Mouse (Mus musculus) limb, embryonic 12.5 days (tissue): Measurements from ENCODE around the gene Tmie. TPM values are rescaled to one million over a fixed set of nuclear protein-coding genes. Genes with fewer than 3 reads are reported as not detected.

Experiments
- ATAC-seq: fragments of 200-750 bp; cut with Nextera tagmentation; 2 replicates; pipeline ENCODE4 v1.8.0; 2017; ENCODE audit warnings: low read depth, moderate TSS enrichment; ENCODE audit not compliant: insufficient number of reproducible peaks, insufficient read depth, low FRiP score, low TSS enrichment
- H3K27ac ChIP-seq: fragments of 300-500 bp; sonication (generic); 2 replicates; pipeline ENCODE4 v1.5.1; 2016; ENCODE audit warnings: mild to moderate bottlenecking, moderate library complexity
- H3K27me3 ChIP-seq: fragments of 300-500 bp; sonication (generic); 2 replicates; pipeline ENCODE4 v1.6.1; 2016; ENCODE audit warnings: mild to moderate bottlenecking, moderate library complexity
- H3K36me3 ChIP-seq: fragments of 300-500 bp; sonication (generic); 2 replicates; pipeline ENCODE4 v1.6.1; 2016; ENCODE audit warnings: mild to moderate bottlenecking, moderate library complexity
- H3K4me1 ChIP-seq: fragments of 300-500 bp; sonication (generic); replicated peaks from 2 replicates; pipeline ENCODE4 v1.6.1; 2016
- H3K4me2 ChIP-seq: fragments of 300-500 bp; sonication (generic); 2 replicates; pipeline ENCODE4 v1.6.1; 2016; ENCODE audit warnings: mild to moderate bottlenecking, moderate library complexity
- H3K4me3 ChIP-seq: fragments of 300-500 bp; sonication (generic); replicated peaks from 2 replicates; pipeline ENCODE4 v1.5.1; 2016; ENCODE audit warnings: mild to moderate bottlenecking
- H3K9ac ChIP-seq: fragments of 300-500 bp; sonication (generic); replicated peaks from 2 replicates; pipeline ENCODE4 v1.6.1; 2016; ENCODE audit warnings: mild to moderate bottlenecking, moderate library complexity
- H3K9me3 ChIP-seq: fragments of 300-500 bp; sonication (generic); 2 replicates; pipeline ENCODE4 v1.6.1; 2016; ENCODE audit warnings: mild to moderate bottlenecking, moderate library complexity
- WGBS: fragments of 180-500 bp; shearing (Covaris S2); methylation state at CpG from one replicate; pipeline ENCODE4 v1.1.7; 2016; 5-methylcytosine and 5-hydroxymethylcytosine counted together
- polyA plus RNA-seq: library from polyadenylated mRNA; unstranded; fragments of >200 nt; fragmentation: Nextera tagmentation; extraction: Ambion mirVana; gene quantifications from 2 replicates; pipeline ENCODE4 v1.2.1, GENCODE M21; 2016

Tmie gene
- polyA plus RNA-seq, 1 experiment from 2014 or later = 0.87 TPM

DNA sequence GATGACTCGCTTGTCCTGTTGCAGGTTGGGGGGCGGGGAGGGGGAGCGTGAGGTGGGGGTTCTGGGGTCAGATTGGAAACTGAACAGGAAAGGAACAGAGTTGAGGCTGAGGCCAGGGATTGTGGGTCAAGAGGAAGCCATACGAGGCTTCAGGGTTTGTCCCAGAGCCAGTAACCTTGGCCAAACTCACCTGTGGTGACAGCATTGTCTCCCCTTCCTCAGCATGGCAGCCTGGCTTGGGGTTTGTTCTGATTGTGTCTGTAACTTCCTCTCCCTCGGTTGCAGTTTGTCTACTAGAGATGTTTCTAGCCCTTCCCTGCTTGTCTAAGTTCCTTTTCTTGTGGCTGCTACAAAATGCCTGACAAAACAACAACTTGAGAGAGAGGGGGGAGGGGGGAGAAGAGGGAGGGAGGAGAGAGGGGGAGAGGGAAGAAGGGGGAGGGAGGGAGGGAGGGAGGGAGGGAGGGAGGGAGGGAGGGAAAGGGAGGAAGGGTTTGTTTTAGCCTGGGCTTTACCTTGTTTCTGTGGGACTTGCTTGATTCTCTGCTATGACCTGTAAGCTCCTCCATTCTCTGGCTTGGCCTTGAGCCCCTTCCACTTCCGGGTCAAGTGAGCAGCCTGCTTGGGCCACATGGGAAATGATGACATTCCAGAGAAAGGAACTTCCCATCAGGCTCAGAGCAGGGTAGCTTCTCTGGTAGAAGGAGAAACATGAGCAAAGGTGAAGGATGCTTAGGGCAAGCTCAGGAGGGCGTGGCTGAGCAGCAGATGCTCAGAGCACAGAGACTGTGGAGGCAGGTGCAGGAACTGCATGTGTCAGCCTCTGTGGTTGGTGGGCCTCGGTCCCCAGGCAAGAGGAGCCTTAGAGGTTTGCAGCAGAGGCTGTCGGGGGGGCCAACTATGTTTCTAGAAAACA, 7.7 kb upstream of the Tmie start:
- ATAC-seq = no peak
- 61% methylated on average over 9 of the region's 9 CpGs for WGBS
- Histone ChIP-seq H3K9ac (no peak overlapping the region), H3K4me3 (no peak overlapping the region), H3K36me3 (no peaks in the 10 kb centered on the region), H3K27ac (no peak overlapping the region), H3K9me3 (no peaks in the 10 kb centered on the region), H3K4me1 (peaks cover 9% of the 10 kb centered on the region; the same call in 1 of the 2 replicates), H3K4me2 (no peak overlapping the region), H3K27me3 (0 out of 2 replicates have a peak, but pooled peaks cover under 1% of the 10 kb centered on the region)

DNA sequence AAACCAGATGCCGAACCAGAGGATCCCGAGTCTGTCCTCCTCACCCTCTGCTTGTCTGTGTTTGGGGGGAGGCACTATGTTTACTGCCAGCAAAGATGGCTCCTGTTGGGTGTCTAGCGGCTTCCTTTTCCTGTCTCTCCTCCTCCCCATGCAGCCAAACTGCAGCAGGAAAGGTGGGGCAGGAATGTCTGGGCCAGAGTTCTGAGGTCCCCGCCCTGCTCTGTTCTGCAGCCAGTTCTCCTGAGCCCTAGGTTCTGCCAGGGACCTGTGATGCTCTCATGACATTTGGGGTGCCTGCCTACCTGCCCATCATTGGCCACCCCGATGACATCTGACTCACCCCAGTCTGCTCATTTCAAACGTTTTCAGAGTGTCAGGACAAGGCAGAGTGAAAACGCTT, 2.0 kb upstream of the Tmie start:
- Histone ChIP-seq H3K27me3 (peaks cover 54% of the 10 kb centered on the region), H3K4me2 (no peak overlapping the region), H3K9ac (no peak overlapping the region), H3K9me3 (no peaks in the 10 kb centered on the region), H3K4me3 (no peak overlapping the region), H3K36me3 (no peaks in the 10 kb centered on the region), H3K27ac (no peak overlapping the region), H3K4me1 (peaks cover 11% of the 10 kb centered on the region; the same call in 1 of the 2 replicates)
- 68% methylated on average over 7 of the region's 7 CpGs for WGBS
- ATAC-seq = no peak

DNA sequence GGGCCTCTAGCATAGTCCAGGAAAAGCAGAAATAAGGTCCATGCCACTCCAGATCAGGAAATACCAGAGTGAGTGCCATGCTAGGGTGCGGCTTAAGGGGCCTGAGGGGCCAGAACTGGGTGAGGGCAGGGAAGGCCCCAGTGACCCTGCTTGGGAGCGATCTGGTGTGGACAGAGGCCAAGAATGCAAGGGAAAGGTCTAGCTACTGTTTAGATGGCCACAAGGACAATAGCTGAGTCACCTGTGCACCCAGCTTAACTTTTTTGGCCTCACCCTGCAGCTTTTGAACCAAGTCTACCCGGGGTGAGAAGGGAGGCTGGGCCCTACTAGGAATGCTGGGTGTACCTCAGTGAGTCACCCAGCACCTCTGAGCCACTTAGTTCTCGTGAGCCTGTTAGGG, 859 bp upstream of the Tmie start:
- H3K27me3 ChIP-seq = peaks cover 54% of the 10 kb centered on the region
- H3K27ac ChIP-seq = no peak overlapping the region

DNA sequence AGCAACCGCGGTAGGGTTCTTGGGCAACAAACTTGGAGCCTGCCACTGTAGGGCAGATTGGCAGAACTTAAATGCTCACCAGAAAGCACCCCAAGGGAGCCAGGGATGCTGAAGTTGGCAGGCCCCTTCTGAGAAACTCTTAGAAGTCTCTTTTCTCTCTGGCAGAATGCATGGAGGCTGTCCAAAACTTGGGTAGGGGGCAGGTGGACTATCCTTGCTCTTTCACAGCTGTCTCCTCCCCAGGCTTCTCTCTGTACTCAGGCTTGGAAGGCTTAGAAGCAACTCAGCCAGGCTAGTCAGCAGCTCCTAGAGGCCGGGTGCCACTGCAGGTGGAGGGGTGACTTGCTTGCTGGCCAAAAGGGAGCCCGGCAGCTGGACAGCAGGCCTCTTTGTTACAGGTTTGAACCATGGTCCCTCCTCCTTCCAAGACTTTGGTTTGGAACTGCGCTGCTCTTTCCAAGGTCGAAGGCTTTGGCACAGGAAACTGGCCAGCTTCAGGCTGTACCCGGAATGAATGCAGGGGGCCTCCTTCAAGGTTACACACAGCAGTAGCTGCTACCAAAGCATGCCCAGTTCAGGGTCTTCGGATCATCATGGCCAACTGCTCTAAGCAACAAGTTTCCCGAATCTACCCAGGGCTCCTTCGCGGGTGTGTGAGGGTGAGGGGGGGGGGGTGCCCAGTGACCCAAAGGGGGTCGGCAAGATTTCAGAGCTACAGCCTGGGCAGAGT, 557 bp downstream of the Tmie start, which contains the start of gene Als2cl:
TSS of gene Als2cl (plus strand) at position 680 of the 730 bp plus-strand sequence.
- Histone ChIP-seq H3K4me1 (peaks cover 23% of the 10 kb centered on the region), H3K27ac (0 out of 2 replicates have a peak within 1 kb of the TSS, but pooled peaks have one; percentile 1), H3K9ac (peak within 1 kb of the TSS; percentile 67), H3K4me3 (peak within 1 kb of the TSS; percentile 58), H3K27me3 (peaks cover 64% of the 10 kb centered on the region), H3K4me2 (peak within 1 kb of the TSS; percentile 84), H3K9me3 (no peaks in the 10 kb centered on the region), H3K36me3 (no peaks in the 10 kb centered on the region)
- ATAC-seq = peak; percentile 26; the same call in 1 of the 2 replicates
- 12% methylated on average over 12 of the region's 12 CpGs for WGBS

More for the DNA sequence above, 859 bp upstream of the Tmie start:
- ATAC-seq = no peak
- peaks cover 11% of the 10 kb centered on the region; the same call in 1 of the 2 replicates for H3K4me1 ChIP-seq
- H3K36me3 ChIP-seq = no peaks in the 10 kb centered on the region
- H3K9ac ChIP-seq = peak overlapping the region; percentile 67
- peak overlapping the region; percentile 58 for H3K4me3 ChIP-seq
- H3K9me3 ChIP-seq = no peaks in the 10 kb centered on the region
- WGBS = 78% methylated on average over 4 of the region's 4 CpGs
- H3K4me2 ChIP-seq = peak overlapping the region; percentile 84

DNA sequence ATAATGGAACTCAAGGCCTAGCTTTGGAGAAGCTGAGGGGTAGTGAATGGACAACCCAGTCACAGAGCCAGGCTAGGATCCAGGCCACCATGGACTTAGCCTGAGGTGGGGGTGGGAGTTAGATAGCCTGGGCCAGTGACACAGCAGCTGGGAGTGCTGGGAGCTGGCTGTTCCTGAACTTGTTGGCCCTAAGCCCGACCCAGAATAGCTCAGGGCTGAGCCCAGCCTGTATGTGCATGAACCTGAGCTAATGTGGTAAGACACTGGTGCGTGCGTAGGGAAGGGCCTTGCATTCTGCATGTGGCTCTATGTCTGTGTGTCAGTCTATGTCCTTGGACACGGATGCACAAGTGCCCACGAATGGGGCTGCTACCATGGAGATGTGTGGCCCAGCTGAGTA, 2.0 kb downstream of the Tmie start:
- Histone ChIP-seq H3K4me1 (peaks cover 33% of the 10 kb centered on the region), H3K9me3 (no peaks in the 10 kb centered on the region), H3K4me2 (no peak overlapping the region), H3K36me3 (no peaks in the 10 kb centered on the region), H3K27ac (no peak overlapping the region), H3K27me3 (peaks cover 79% of the 10 kb centered on the region), H3K4me3 (no peak overlapping the region), H3K9ac (no peak overlapping the region)
- ATAC-seq = no peak
- WGBS = 84% methylated on average over 5 of the region's 5 CpGs

DNA sequence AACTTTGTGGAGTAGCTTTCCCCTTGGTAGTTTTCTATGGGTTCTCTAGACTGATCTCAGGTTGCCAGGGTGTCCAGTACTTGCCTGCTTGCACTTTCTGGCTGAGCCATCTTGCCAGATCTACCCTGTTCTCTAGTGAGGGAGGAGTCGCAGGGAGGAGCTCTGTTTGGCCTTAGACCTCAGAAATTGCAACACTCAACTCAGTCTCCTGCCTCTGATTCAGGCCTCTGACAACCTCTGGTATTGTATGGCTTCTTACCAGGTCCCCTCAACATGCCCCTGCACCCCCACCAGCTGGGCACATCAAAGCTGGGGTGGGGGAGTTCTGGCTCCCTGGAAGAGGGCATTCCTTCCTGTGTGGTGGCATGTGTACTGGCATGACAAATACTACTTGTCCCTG, 2.6 kb downstream of the Tmie start:
- Histone ChIP-seq H3K4me2 (no peak overlapping the region), H3K36me3 (no peaks in the 10 kb centered on the region), H3K27ac (no peak overlapping the region), H3K4me1 (peaks cover 33% of the 10 kb centered on the region), H3K27me3 (peaks cover 81% of the 10 kb centered on the region), H3K9ac (no peak overlapping the region), H3K4me3 (no peak overlapping the region), H3K9me3 (no peaks in the 10 kb centered on the region)
- no peak for ATAC-seq
- WGBS = 96% methylated on average over 1 of the region's 1 CpGs

DNA sequence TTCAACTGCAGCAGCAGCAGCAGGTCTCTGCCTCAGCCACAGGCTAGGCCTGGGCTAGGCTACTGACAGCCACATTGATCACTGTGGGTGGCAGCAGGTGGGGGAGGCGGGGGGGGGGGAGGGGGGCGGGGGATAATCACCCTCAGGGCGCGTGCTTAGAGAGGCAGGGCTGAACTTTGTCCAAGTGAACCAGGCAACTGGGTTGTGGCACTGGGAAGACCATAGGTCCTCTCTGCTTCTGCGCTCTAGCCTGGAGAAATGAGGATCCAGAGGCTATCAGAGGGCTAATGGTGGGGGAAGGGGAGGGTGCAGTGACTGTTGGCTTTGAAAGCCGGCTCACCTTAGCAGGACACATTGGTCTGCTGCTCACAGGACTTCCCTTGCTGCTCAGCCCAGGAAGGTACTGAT, 4.6 kb downstream of the Tmie start:
- peaks cover 70% of the 10 kb centered on the region for H3K27me3 ChIP-seq
- H3K4me1 ChIP-seq = peaks cover 29% of the 10 kb centered on the region
- no peak for ATAC-seq
- no peak overlapping the region for H3K27ac ChIP-seq
- 15% methylated on average over 4 of the region's 6 CpGs for WGBS
- no peaks in the 10 kb centered on the region for H3K9me3 ChIP-seq
- no peak overlapping the region for H3K4me3 ChIP-seq
- no peak overlapping the region for H3K9ac ChIP-seq
- no peaks in the 10 kb centered on the region for H3K36me3 ChIP-seq
- no peak overlapping the region for H3K4me2 ChIP-seq

DNA sequence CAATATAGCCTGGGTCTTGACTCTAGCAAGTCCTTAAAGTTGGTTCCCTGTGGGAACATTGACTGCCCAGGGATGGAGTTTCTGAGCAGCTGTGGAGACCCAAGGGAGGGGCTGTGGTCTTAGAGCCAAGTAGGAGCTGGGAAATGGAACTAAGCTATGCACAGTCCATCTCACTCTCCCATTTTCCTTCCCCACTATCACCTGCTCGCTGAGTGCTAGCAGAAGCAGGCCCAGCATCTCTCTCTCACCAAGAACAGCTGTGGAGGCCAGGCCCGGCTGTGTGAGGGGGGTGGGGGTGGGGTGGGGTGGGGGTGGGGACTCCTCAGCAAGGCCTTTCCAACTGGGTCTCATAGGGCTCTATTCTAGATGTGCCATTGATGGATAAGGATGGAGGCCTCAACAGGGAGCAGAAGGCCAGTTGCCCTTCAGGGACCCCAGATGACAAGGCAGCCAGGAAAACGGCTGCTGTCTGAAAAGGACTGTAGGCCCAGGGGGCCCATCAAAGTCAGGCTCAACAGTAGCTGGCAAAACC, 5.2 kb downstream of the Tmie start:
- WGBS = 19% methylated on average over 3 of the region's 3 CpGs
- Histone ChIP-seq H3K4me2 (0 out of 2 replicates have a peak overlapping the region, but pooled peaks have one; percentile 8), H3K27ac (no peak overlapping the region; the same call in 1 of the 2 replicates), H3K4me1 (peaks cover 28% of the 10 kb centered on the region), H3K4me3 (no peak overlapping the region), H3K9ac (no peak overlapping the region), H3K9me3 (no peaks in the 10 kb centered on the region), H3K27me3 (peaks cover 65% of the 10 kb centered on the region), H3K36me3 (no peaks in the 10 kb centered on the region)
- ATAC-seq = peak; percentile 16; the same call in 1 of the 2 replicates

DNA sequence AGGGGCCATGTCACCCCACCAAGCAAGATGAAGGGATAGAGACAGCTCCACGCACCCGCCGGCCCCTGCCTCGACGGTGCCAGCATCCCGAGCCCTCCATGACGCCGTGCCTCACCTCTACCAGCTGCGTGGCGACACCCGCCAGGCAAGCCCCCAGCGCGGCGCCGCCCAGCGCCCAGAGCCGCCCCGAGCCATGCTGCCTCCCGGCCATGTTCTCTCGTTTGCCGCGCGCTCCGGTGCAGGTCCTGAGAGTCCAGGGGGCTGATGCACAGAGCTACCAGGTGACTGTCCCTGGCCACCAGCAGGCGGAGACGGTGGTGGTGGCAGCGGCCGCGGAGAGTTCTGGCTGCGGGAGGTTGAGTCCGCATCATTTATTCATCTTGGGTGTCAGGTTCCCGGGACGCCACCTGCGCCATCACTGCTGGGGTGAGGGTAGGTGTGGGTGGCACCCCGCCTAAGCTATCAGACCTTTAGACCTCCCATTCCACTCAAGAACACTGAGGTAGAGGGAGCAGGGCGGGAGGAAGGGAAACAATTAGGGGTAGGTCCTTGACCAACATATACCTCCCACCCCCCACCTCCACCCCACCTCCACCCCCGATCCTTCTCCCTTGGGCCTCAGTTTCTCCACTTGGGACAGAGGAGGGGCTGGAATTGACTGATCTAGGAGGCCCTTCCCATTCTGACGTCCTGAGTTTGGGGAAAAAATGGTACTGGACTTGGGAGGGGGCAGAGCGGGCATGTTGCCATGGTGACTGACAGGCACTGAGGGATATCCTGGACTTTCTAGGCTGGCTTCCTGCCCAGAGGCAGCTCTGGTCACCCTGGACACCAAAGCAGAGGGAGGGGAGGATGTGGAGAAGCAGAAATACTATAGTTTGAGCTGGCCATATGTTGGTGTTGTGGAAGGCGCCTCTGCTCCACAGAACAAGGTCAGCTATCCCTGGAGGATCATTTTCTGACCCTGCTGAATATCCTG, 5.9 kb downstream of the Tmie start:
- Histone ChIP-seq H3K9ac (peak overlapping the region; percentile 52; the same call in 1 of the 2 replicates), H3K27me3 (peaks cover 61% of the 10 kb centered on the region), H3K27ac (no peak overlapping the region)

DNA sequence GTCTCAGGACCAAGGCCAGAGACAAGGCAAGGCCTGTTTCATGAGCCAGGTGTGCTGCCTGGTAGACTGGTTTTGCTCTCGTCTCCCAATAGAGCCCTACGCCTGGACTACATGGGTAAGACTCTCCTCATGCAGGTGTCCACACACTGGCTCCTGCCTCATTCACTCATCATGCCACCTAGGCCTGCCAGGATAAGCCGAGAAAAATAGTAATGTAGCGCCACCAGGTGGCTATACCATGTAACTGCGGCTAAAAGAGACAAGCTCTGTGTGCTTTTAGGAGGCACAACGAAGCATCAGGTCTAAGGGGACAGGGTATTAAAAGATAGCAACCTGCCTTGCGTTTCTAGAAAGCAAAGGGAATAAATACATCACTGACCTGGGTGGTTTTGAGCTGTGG, 8.9 kb downstream of the Tmie start:
- no peaks in the 10 kb centered on the region for H3K36me3 ChIP-seq
- peaks cover 43% of the 10 kb centered on the region for H3K27me3 ChIP-seq
- H3K9ac ChIP-seq = no peak overlapping the region
- H3K9me3 ChIP-seq = no peaks in the 10 kb centered on the region
- H3K4me2 ChIP-seq = no peak overlapping the region
- no peak overlapping the region for H3K27ac ChIP-seq
- no peak overlapping the region for H3K4me3 ChIP-seq
- peaks cover 26% of the 10 kb centered on the region for H3K4me1 ChIP-seq
- WGBS = 19% methylated on average over 7 of the region's 7 CpGs
- no peak for ATAC-seq

More for the DNA sequence above, 5.9 kb downstream of the Tmie start:
- Histone ChIP-seq H3K9me3 (no peaks in the 10 kb centered on the region), H3K4me2 (peak overlapping the region; percentile 63), H3K4me1 (peaks cover 22% of the 10 kb centered on the region), H3K4me3 (peak overlapping the region; percentile 32), H3K36me3 (no peaks in the 10 kb centered on the region)
- WGBS = 10% methylated on average over 40 of the region's 40 CpGs
- ATAC-seq = peak; percentile 18; the same call in 1 of the 2 replicates
